Mouse (Mus musculus) CH12.LX (cell line): ENCODE data around the gene Cbx8. TPM values are rescaled to one million over a fixed set of nuclear protein-coding genes. Genes with fewer than 3 reads are reported as not detected.

Source experiments
- DNase-seq: peaks from one replicate; pipeline ENCODE4 v3.0.0-alpha.2; 2013; ENCODE audit errors: extremely low read depth
- H3K27ac ChIP-seq: 2 replicates; pipeline ENCODE4 v1.5.1; 2012; ENCODE audit warnings: low read depth, mild to moderate bottlenecking, control low read depth, moderate library complexity; ENCODE audit not compliant: insufficient read depth
- H3K27me3 ChIP-seq: replicated peaks from 2 replicates; pipeline ENCODE3; 2012; ENCODE audit warnings: inconsistent platforms
- H3K36me3 ChIP-seq, 2 experiments: replicated peaks in 1 of 2; 2 replicates each; pipeline versions ENCODE3 to v1.6.1; 2012; ENCODE audit warnings: inconsistent platforms in 1 of 2, low read length in 1 of 2, mild to moderate bottlenecking in 1 of 2, mixed read lengths in 1 of 2, moderate library complexity in 1 of 2; ENCODE audit not compliant: control insufficient read depth in 1 of 2, insufficient read depth in 1 of 2
- H3K4me1 ChIP-seq, 2 experiments: 2 replicates each; pipeline ENCODE4 v1.6.1; 2012; ENCODE audit warnings: inconsistent platforms in 1 of 2, moderate library complexity in 1 of 2; ENCODE audit not compliant: insufficient read depth in 2 of 2, control insufficient read depth in 1 of 2
- H3K4me2 ChIP-seq: 2 replicates; pipeline ENCODE4 v1.6.1; 2012; ENCODE audit warnings: low read depth, mild to moderate bottlenecking, control low read depth; ENCODE audit not compliant: poor library complexity, insufficient read depth, severe bottlenecking
- H3K4me3 ChIP-seq, 3 experiments: fragments of 150-350 bp in 1 of 3; sonication (generic) in 1 of 3; replicated peaks in 1 of 3; 2 replicates each; pipeline versions ENCODE3 to v1.5.1; 2011 to 2012; ENCODE audit warnings: low read depth in 2 of 3, low read length in 2 of 3, mild to moderate bottlenecking in 2 of 3, moderate library complexity in 2 of 3, control low read depth in 1 of 3, improper control_type of control experiment in 1 of 3, inconsistent platforms in 1 of 3, mixed read lengths in 1 of 3; ENCODE audit not compliant: poor library complexity in 1 of 3
- H3K79me2 ChIP-seq: replicated peaks from 2 replicates; pipeline ENCODE4 v1.6.1; 2012; ENCODE audit warnings: mild to moderate bottlenecking, moderate library complexity; ENCODE audit not compliant: control insufficient read depth, poor library complexity, insufficient read depth, severe bottlenecking; ENCODE audit errors: extremely low read depth
- H3K9ac ChIP-seq: 2 replicates; pipeline ENCODE4 v1.6.1; 2012; ENCODE audit warnings: low read depth, mild to moderate bottlenecking, control low read depth, moderate library complexity; ENCODE audit not compliant: insufficient read depth
- H3K9me3 ChIP-seq: replicated peaks from 2 replicates; pipeline ENCODE3; 2012; ENCODE audit warnings: low read length, inconsistent platforms, mixed read lengths
- BHLHE40 ChIP-seq: IDR thresholded peaks from 2 replicates; pipeline ENCODE4 v1.6.1; 2011; ENCODE audit warnings: mild to moderate bottlenecking, low read depth, low read length, improper control_type of control experiment
- CHD1 ChIP-seq: IDR thresholded peaks from 2 replicates; pipeline ENCODE4 v1.6.1; 2012; ENCODE audit warnings: low read depth, low read length, improper control_type of control experiment, inconsistent platforms
- CHD2 ChIP-seq: IDR thresholded peaks from 2 replicates; pipeline ENCODE4 v1.6.1; 2011; ENCODE audit warnings: low read length, improper control_type of control experiment
- E2F4 ChIP-seq: IDR thresholded peaks from 2 replicates; pipeline ENCODE4 v1.6.1; 2011; ENCODE audit warnings: low read depth, low read length, improper control_type of control experiment; ENCODE audit not compliant: insufficient replicate concordance
- ELF1 ChIP-seq: IDR thresholded peaks from 2 replicates; pipeline ENCODE4 v1.6.1; 2014; ENCODE audit warnings: low read depth, mild to moderate bottlenecking, inconsistent platforms, low read length, improper control_type of control experiment
- EP300 ChIP-seq: IDR thresholded peaks from 2 replicates; pipeline ENCODE4 v1.6.1; 2011; ENCODE audit warnings: low read length, improper control_type of control experiment
- ETS1 ChIP-seq: conservative IDR thresholded peaks from 2 replicates; pipeline ENCODE4 v1.6.1; 2012; ENCODE audit warnings: low read depth, mild to moderate bottlenecking, inconsistent platforms, low read length, improper control_type of control experiment, moderate library complexity
- GABPA ChIP-seq: IDR thresholded peaks from 2 replicates; pipeline ENCODE4 v1.6.1; 2012; ENCODE audit warnings: low read depth, low read length, improper control_type of control experiment, inconsistent platforms; ENCODE audit not compliant: insufficient replicate concordance
- IRF4 ChIP-seq: IDR thresholded peaks from 2 replicates; pipeline ENCODE4 v1.6.1; 2014; ENCODE audit warnings: low read depth, mild to moderate bottlenecking, inconsistent platforms, low read length, improper control_type of control experiment
- JUN ChIP-seq: IDR thresholded peaks from 2 replicates; pipeline ENCODE4 v1.6.1; 2011; ENCODE audit warnings: low read depth, mild to moderate bottlenecking, low read length, improper control_type of control experiment, moderate library complexity; ENCODE audit not compliant: insufficient read depth
- JUND ChIP-seq: conservative IDR thresholded peaks from 2 replicates; pipeline ENCODE4 v1.6.1; 2011; ENCODE audit warnings: low read depth, low read length, improper control_type of control experiment
- MAFK ChIP-seq: IDR thresholded peaks from 2 replicates; pipeline ENCODE4 v1.6.1; 2011; ENCODE audit warnings: low read length, improper control_type of control experiment; ENCODE audit not compliant: insufficient replicate concordance
- MAX ChIP-seq: IDR thresholded peaks from 2 replicates; pipeline ENCODE4 v1.6.1; 2011; ENCODE audit warnings: low read length, improper control_type of control experiment
- MAZ ChIP-seq: IDR thresholded peaks from 2 replicates; pipeline ENCODE4 v1.6.1; 2012; ENCODE audit warnings: low read depth, mild to moderate bottlenecking, inconsistent platforms, low read length, improper control_type of control experiment, moderate library complexity
- MEF2A ChIP-seq: IDR thresholded peaks from 2 replicates; pipeline ENCODE4 v1.6.1; 2014; ENCODE audit warnings: low read depth, mild to moderate bottlenecking, inconsistent platforms, low read length, improper control_type of control experiment, borderline replicate concordance
- MXI1 ChIP-seq: IDR thresholded peaks from 2 replicates; pipeline ENCODE4 v1.6.1; 2011; ENCODE audit warnings: mild to moderate bottlenecking, low read depth, low read length, improper control_type of control experiment
- MYC ChIP-seq: IDR thresholded peaks from 2 replicates; pipeline ENCODE4 v1.6.1; 2011; ENCODE audit warnings: low read depth, mild to moderate bottlenecking, improper control_type of control experiment, low read length
- NELFE ChIP-seq: IDR thresholded peaks from 2 replicates; pipeline ENCODE4 v1.6.1; 2011; ENCODE audit warnings: low read depth, low read length, improper control_type of control experiment
- NRF1 ChIP-seq: IDR thresholded peaks from 2 replicates; pipeline ENCODE4 v1.6.1; 2014; ENCODE audit warnings: low read depth, mild to moderate bottlenecking, inconsistent platforms, low read length, improper control_type of control experiment, moderate library complexity
- PAX5 ChIP-seq: IDR thresholded peaks from 2 replicates; pipeline ENCODE4 v1.6.1; 2012; ENCODE audit warnings: low read length, inconsistent platforms, mixed read lengths
- RAD21 ChIP-seq: IDR thresholded peaks from 2 replicates; pipeline ENCODE4 v1.6.1; 2011; ENCODE audit warnings: low read depth, mild to moderate bottlenecking, low read length, improper control_type of control experiment, moderate library complexity
- RCOR1 ChIP-seq: conservative IDR thresholded peaks from 2 replicates; pipeline ENCODE4 v1.6.1; 2012; ENCODE audit warnings: low read depth, mild to moderate bottlenecking, inconsistent platforms, low read length, improper control_type of control experiment
- SIN3A ChIP-seq: IDR thresholded peaks from 2 replicates; pipeline ENCODE4 v1.6.1; 2012; ENCODE audit warnings: low read length, improper control_type of control experiment, inconsistent platforms
- SMC3 ChIP-seq: IDR thresholded peaks from 2 replicates; pipeline ENCODE4 v1.6.1; 2011; ENCODE audit warnings: low read depth, low read length, improper control_type of control experiment
- TBP ChIP-seq: conservative IDR thresholded peaks from 2 replicates; pipeline ENCODE4 v1.6.1; 2011; ENCODE audit warnings: low read depth, low read length, improper control_type of control experiment
- TCF12 ChIP-seq: IDR thresholded peaks from 2 replicates; pipeline ENCODE4 v1.6.1; 2014; ENCODE audit warnings: low read depth, mild to moderate bottlenecking, inconsistent platforms, low read length, improper control_type of control experiment
- UBTF ChIP-seq: IDR thresholded peaks from 2 replicates; pipeline ENCODE4 v1.6.1; 2012; ENCODE audit warnings: low read depth, mild to moderate bottlenecking, inconsistent platforms, low read length, improper control_type of control experiment, moderate library complexity
- USF1 ChIP-seq: IDR thresholded peaks from 2 replicates; pipeline ENCODE4 v1.6.1; 2014; ENCODE audit warnings: low read depth, mild to moderate bottlenecking, inconsistent platforms, low read length, improper control_type of control experiment
- USF2 ChIP-seq: conservative IDR thresholded peaks from 2 replicates; pipeline ENCODE4 v1.6.1; 2011; ENCODE audit warnings: low read depth, low read length, improper control_type of control experiment
- ZC3H11A ChIP-seq: IDR thresholded peaks from 2 replicates; pipeline ENCODE4 v1.6.1; 2012; ENCODE audit warnings: low read depth, mild to moderate bottlenecking, inconsistent platforms, low read length, improper control_type of control experiment
- ZKSCAN1 ChIP-seq: IDR thresholded peaks from 2 replicates; pipeline ENCODE4 v1.6.1; 2012; ENCODE audit warnings: low read depth, inconsistent platforms, low read length, improper control_type of control experiment, borderline replicate concordance
- ZMIZ1 ChIP-seq: IDR thresholded peaks from 2 replicates; pipeline ENCODE4 v1.6.1; 2012; ENCODE audit warnings: low read depth, mild to moderate bottlenecking, inconsistent platforms, low read length, improper control_type of control experiment
- ZNF384 ChIP-seq: IDR thresholded peaks from 2 replicates; pipeline ENCODE4 v1.6.1; 2012; ENCODE audit warnings: low read depth, low read length, improper control_type of control experiment, inconsistent platforms
- dilution Hi-C: fragments of 300-500 bp; cut with MboI; formaldehyde crosslinking; loops from 2 replicates; pipeline ENCODE4 v1.14.3; 2020; ENCODE audit warnings: low sequenced_read_pairs; ENCODE audit not compliant: extremely low pct_unique_long_range_greater_than_20kb, extremely low pct_ligation_motif_present
- in situ Hi-C: fragments of 300-500 bp; cut with MboI; formaldehyde crosslinking; loops from 3 replicates; pipeline ENCODE4 v1.14.3; 2019; ENCODE audit warnings: low sequenced_read_pairs, low pct_ligation_motif_present, low pct_unique_long_range_greater_than_20kb, mixed read lengths
- polyA plus RNA-seq: library from polyadenylated mRNA; unstranded; fragments of >175 nt; gene quantifications from 2 replicates; pipeline ENCODE4 v1.2.1, GENCODE M21; 2012; ENCODE audit warnings: low read depth; ENCODE audit not compliant: insufficient read length
- total RNA-seq, 2 experiments: library from RNA; depleted of rRNA; stranded (reverse); fragments of 300-350 nt in 1 of 2; fragments of >200 nt in 1 of 2; gene quantifications; 2 replicates each; pipeline ENCODE4 v1.2.3; 2012 to 2014

Gene Cbx8
- total and polyA plus RNA-seq, 3 experiments: 6.0 to 10.2 (median 6.2) TPM

- no peak for TF ChIP-seq ZKSCAN1
- no peak for TF ChIP-seq CHD2
- TF ChIP-seq SMC3: no peak
- no peak for TF ChIP-seq NRF1
- no peak for TF ChIP-seq GABPA
- TF ChIP-seq ETS1: peak; percentile 72
- TF ChIP-seq ZNF384: peak; percentile 58
- no peak for TF ChIP-seq ZC3H11A
- no peak for TF ChIP-seq PAX5
- TF ChIP-seq SIN3A: no peak
- TF ChIP-seq MXI1: no peak
- TF ChIP-seq MAX: no peak
- no peak for TF ChIP-seq RCOR1
- no peak for TF ChIP-seq NELFE
- no peak for TF ChIP-seq TBP
- TF ChIP-seq EP300: peak; percentile 56
These were observed 7.4 kb upstream of the Cbx8 start (continued) for GRCm38 (mm10) chr11:119048133-119048510.

GRCm38 (mm10) chr11:119047261-119048132, 6.7 kb upstream of the Cbx8 start:
- in situ Hi-C loops (no loop called here), dilution Hi-C loops (no loop called here)
- peaks cover 15 to 59% of the 10 kb centered on the region in 2 experiments for H3K4me1 ChIP-seq
- TF ChIP-seq ZMIZ1: no peak
- TF ChIP-seq UBTF: no peak; the same call in 1 of the 2 replicates
- TF ChIP-seq USF2: no peak
- peak; percentile 23; the same call in 1 of the 2 replicates for TF ChIP-seq EP300
- no peak for TF ChIP-seq JUND
- no peak for TF ChIP-seq MXI1
- no peak for TF ChIP-seq NELFE
- TF ChIP-seq ELF1: peak; percentile 42
- TF ChIP-seq PAX5: no peak
- TF ChIP-seq ETS1: peak; percentile 48; the same call in 1 of the 2 replicates
- no peak for TF ChIP-seq MEF2A
- no peak for TF ChIP-seq TBP
- TF ChIP-seq MAFK: 0 out of 2 replicates have a peak, but pooled peaks have one; percentile 19
- TF ChIP-seq RAD21: no peak; the same call in 1 of the 2 replicates
- TF ChIP-seq TCF12: peak; percentile 17; the same call in 1 of the 2 replicates
- TF ChIP-seq MAZ: no peak
- no peak for TF ChIP-seq JUN
- TF ChIP-seq MAX: no peak; the same call in 1 of the 2 replicates
- no peak for TF ChIP-seq ZKSCAN1
- no peak for TF ChIP-seq USF1
- no peak for TF ChIP-seq E2F4
- no peak for TF ChIP-seq CHD2
- no peak for TF ChIP-seq CHD1
- no peak; the same call in 1 of the 2 replicates for TF ChIP-seq BHLHE40
- peak; percentile 22; the same call in 1 of the 2 replicates for TF ChIP-seq SMC3
- no peak; the same call in 1 of the 2 replicates for TF ChIP-seq IRF4
- no peak for TF ChIP-seq MYC

More at GRCm38 (mm10) chr11:119047261-119048132, 6.7 kb upstream of the Cbx8 start:
- H3K4me2 ChIP-seq: peak overlapping the region; percentile 72
- peaks cover 2% of the 10 kb centered on the region for H3K9me3 ChIP-seq
- no peaks in the 10 kb centered on the region for H3K36me3 ChIP-seq
- peak overlapping the region; percentile 1 to 51 (median 46) for H3K4me3 ChIP-seq
- H3K79me2 ChIP-seq: no peaks in the 10 kb centered on the region
- H3K27me3 ChIP-seq: peaks cover 97% of the 10 kb centered on the region
- peak overlapping the region; percentile 17 for H3K9ac ChIP-seq
- no peak for DNase-seq
- H3K27ac ChIP-seq: peak overlapping the region; percentile 42
